Mouse (Mus musculus) urinary bladder, postnatal 25 days (tissue): ENCODE measurements around the gene Htr2a.
A peak's percentile ranks its signal among the peaks of the same experiment; 100 is the strongest.

Experiments used
- DNase-seq: peaks from one replicate; pipeline ENCODE4 v3.0.0; 2022; ENCODE audit warnings: low spot score

The Htr2a gene

GRCm38 (mm10) chr14:74697432-74697831 lies 56.8 kb downstream of the Htr2a start:
- no peak for DNase-seq

GRCm38 (mm10) chr14:74699241-74699640 lies 58.6 kb downstream of the Htr2a start:
- DNase-seq = no peak

- DNase-seq = no peak
Measured at GRCm38 (mm10) chr14:74703930-74704329, 63.3 kb downstream of the Htr2a start.

- no peak for DNase-seq
Measured at GRCm38 (mm10) chr14:74709054-74709453, 68.4 kb downstream of the Htr2a start.

- DNase-seq = no peak
Measured at GRCm38 (mm10) chr14:74723541-74723940, 82.9 kb downstream of the Htr2a start.

GRCm38 (mm10) chr14:74731221-74732078 lies 90.8 kb downstream of the Htr2a start:
- DNase-seq = no peak

- peak; percentile 90 for DNase-seq
Measured at GRCm38 (mm10) chr14:74732079-74732783, 91.6 kb downstream of the Htr2a start, which contains the start of gene Esd. Gene Esd, plus strand, starts transcription at chr14:74732297.

GRCm38 (mm10) chr14:74733397-74733796 lies 92.8 kb downstream of the Htr2a start:
- no peak for DNase-seq

GRCm38 (mm10) chr14:74735471-74735870 lies 94.8 kb downstream of the Htr2a start:
- no peak for DNase-seq

GRCm38 (mm10) chr14:74736850-74737249 lies 96.2 kb downstream of the Htr2a start:
- no peak for DNase-seq
